Mouse (Mus musculus) mesoderm, embryonic 11.5 days (tissue): ENCODE results near the gene Sox6.
A peak's percentile ranks its signal among the peaks of the same experiment; 100 is the strongest.
"Not testable (repeated sequence)": the region's sequence is repeated elsewhere in the genome, so short reads cannot be mapped to it uniquely, and the experiment has no call there.

Experiments
- DNase-seq: peaks from one replicate; pipeline ENCODE4 v3.0.0-alpha.2; 2012; ENCODE audit warnings: low read depth, low spot score

Sox6 gene

GRCm38 (mm10) chr7:116038511-116038910 lies at the start of gene Sox6:
TSS of gene Sox6 (minus strand) at chr7:116038796.
- DNase-seq, result peak; percentile 59

GRCm38 (mm10) chr7:116084366-116084765 lies 45.8 kb upstream of the Sox6 start, which contains the start of gene Gm4353:
TSS of gene Gm4353 (minus strand) at chr7:116084635.
- DNase-seq, result not testable (repeated sequence)

DNA sequence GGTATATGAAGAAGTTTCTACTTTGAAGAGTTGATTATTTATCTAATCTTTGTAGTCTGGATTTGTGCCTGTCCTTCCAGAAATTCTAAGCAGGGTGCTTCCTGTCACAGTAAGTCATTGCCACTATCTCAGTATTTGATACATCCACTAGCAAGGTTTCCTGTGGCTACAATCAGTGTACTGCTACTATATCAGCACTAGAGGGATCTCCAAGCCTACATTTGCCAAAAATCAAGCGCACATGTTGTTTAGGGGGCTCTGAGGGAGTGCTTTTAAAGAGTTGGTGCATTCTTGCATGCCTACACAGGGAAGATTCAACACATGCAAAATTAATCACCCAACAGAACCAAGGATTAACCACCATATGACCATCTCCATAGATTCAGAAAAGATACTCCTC lies 22.1 kb upstream of the Sox6 start:
- DNase-seq, result no peak

- no peak for DNase-seq
Measured at GRCm38 (mm10) chr7:116040470-116041019, 1.9 kb upstream of the Sox6 start.

- peak; percentile 90 for DNase-seq
Measured at GRCm38 (mm10) chr7:116039538-116040466, 1.2 kb upstream of the Sox6 start.

GRCm38 (mm10) chr7:116039196-116039537 lies 571 bp upstream of the Sox6 start, which contains the start of gene 1110004F10Rik:
TSS of gene 1110004F10Rik (plus strand) at chr7:116039397.
- DNase-seq, result no peak

- DNase-seq, result peak; percentile 21
Measured at GRCm38 (mm10) chr7:116038024-116038423, 572 bp downstream of the Sox6 start.

DNA sequence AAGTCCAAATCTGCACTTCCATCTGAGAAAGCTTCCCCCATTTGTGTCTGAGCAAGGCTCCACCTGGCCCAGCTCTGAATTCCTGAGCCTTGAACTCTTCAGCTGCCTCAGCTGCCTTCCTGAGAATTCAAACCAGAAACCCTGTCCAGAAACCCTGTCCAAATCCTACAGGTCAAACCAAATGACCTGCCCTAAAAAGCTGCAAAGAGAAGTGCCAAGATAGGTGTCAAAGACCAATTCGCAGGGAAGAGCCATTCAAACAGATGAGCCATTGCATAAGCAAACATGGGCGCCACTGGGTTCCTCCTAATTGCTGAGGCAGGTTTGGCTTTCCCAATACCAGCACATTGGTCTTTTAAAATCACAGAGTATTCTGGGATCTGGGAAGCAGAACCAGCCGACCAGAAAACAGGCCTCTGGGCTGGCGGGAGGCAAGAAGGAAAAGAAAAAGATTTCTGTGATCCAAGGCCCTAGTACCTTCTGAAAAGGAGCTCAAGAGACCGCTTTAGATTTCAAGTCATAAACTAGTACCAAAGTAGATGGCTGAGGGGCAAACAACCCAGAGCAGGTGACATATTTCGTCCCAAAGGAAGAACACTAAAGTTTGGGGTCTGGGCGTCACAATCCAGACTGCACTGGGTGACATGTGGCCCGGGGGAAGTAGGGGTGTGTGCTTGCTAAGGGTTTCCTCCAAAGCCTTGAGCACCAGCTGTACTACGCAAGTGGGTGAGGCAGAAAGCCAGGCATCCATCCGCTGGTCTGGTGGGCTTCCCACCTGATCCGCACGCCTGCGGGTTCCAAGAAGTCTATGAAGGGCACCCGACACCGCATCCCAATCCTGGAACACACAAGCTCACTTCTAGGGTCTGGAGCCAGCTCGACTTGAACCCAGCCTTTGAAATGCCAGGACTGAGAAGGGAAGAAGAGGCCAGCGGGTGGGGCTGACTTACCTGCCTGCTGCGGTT lies 1.7 kb downstream of the Sox6 start:
- DNase-seq, result no peak

GRCm38 (mm10) chr7:116035504-116035903 lies 3.1 kb downstream of the Sox6 start:
- DNase-seq, result no peak

GRCm38 (mm10) chr7:116034282-116034758 lies 4.3 kb downstream of the Sox6 start:
- DNase-seq, result peak; percentile 86

- DNase-seq, result peak; percentile 61
Measured at GRCm38 (mm10) chr7:116033371-116034241, 5.0 kb downstream of the Sox6 start.

- DNase-seq, result peak; percentile 91
Measured at GRCm38 (mm10) chr7:116032596-116033307, 5.8 kb downstream of the Sox6 start.

- DNase-seq, result peak; percentile 66
Measured at GRCm38 (mm10) chr7:116031718-116032595, 6.6 kb downstream of the Sox6 start.

DNA sequence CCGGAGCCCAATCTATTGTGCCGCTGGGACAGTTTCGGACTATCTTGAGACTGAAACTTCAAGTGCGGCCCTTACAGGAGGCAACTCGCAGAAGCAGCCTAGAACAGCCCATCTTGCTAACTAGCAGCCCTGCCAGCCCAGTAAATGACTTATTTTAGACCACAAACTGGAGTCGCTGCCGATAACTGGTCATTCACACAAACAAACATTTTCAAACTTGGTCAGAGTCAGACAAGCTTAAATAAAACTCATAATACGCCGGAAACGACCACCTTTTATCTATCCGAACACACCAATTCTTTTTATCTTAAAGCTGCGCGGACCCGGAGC lies 7.2 kb downstream of the Sox6 start:
- no peak for DNase-seq

DNA sequence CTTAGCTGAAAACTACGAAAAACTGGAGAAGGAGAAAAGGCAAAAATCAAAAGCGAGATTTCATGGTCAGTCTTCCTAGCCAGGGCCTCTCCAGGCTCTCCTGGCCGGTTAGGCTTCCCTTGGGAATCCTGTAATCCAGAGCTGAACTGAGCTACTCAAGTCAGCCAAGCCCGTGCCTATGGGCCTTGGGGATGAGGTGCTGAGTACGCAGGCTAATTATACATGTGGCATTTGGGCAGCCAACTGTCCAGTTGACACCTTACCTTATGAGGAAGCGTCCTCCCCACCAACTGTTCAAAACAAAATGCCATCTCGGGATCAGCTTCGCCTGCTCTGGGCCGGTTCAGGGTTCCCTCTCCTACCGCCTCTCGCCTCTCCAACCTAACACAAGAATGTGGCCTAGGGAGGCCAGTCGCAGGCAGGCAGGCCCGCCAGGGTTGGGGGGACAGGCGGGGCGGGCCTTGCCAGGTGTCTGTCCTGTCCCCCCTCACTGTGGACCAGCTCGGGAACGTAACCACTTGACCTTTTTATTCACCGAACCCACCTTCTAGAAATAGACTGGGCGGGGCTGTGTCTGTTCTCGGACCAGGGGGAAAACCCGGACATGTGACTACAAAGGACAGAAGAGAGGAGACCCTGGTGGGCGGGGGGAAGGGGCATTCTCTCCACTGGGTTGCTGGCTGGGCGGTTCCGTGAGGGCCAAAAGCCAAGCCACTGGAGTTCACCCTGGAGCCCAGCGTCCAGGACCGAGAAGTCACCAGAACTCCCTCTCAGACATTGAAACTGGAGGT lies 7.8 kb downstream of the Sox6 start:
- DNase-seq, result peak; percentile 45

DNA sequence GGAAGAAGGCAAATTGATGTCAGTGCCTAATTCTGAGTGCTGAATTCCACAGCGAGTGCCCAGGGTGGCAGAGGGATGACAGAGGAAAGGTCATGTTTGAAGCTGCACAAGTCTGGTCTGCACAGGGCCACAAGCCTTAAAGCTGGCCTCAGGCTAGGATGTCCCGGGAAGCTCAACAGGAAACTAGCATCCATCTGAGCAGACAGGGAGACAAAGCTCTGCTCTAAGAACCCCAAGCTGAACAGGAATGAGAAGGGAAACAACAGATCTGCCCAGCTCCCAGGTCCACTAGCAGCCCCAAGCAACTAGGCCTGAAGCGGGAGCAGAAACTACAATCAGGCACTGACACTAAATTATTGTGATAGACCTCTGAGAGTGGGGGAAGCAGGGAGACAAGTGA lies 8.6 kb downstream of the Sox6 start:
- DNase-seq, result no peak

DNA sequence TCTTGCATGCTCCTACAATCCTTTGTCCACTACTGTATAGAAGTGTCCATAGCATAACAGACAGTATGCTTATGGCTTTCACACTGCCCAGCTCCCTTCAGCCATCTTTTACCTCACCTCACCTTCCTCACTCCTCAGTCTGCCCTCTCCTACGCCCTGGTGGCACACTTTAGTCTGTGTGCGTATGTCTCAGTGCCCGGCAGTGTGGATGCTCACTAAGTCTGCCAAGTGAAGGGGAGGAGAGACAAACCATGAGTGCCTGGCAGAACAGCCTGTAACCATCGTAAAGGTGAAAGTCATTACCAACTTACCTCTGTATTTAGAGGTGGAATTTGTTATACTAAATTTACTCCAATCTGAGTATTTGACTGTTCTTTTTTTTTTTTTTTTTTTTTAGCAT lies 35.9 kb downstream of the Sox6 start:
- no peak for DNase-seq

DNA sequence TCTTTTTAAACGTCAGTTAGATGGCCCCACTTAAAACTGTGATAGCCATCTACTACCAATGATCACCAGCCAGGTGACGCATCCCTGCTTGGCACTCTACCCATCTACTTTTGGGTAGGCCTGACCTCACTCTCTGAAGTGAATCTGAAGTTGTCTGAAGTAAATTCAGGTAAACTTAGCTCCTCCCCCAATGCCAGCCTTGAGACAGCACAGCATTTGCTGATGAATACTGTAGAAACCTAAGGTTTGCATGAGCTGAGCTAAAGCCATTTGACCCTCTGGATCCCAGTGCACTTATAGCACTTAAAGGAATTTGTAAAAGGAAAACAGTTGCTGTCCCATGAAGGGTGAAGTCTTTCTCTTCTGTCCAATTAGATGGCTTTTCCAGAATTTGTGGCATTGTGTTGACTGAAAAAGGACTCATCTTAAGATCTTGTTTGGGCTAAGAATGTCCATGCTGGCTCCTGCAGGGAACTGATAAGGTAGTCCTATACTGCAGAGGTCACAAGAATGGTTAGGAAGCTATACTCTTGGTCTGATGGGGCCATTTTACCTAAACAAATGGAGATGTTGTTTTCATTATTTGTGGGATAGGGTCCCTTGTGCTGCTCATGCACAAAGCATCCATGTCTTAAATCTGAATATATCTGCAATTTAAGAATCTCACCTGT lies 50.4 kb downstream of the Sox6 start:
- no peak for DNase-seq
